Mouse (Mus musculus) lung, embryonic 16.5 days (tissue): ENCODE measurements around the gene Arfgap3. TPM values are rescaled to one million over a fixed set of nuclear protein-coding genes. Genes with fewer than 3 reads are reported as not detected.
A peak's percentile ranks its signal among the peaks of the same experiment; 100 is the strongest.

Source experiments
- ATAC-seq: fragments of 200-750 bp; cut with Nextera tagmentation; 2 replicates; pipeline ENCODE4 v1.8.0; 2017; ENCODE audit warnings: low read depth, mild to moderate bottlenecking, moderate library complexity
- H3K27ac ChIP-seq: fragments of 300-500 bp; sonication (generic); 2 replicates; pipeline ENCODE4 v1.5.1; 2014; ENCODE audit warnings: mild to moderate bottlenecking, control low read depth, low read length
- H3K27me3 ChIP-seq: fragments of 300-500 bp; sonication (generic); 2 replicates; pipeline ENCODE4 v1.6.1; 2014; ENCODE audit warnings: low read depth, low read length, mixed read lengths; ENCODE audit not compliant: control insufficient read depth, insufficient read depth
- H3K36me3 ChIP-seq: fragments of 300-500 bp; sonication (generic); 2 replicates; pipeline ENCODE4 v1.6.1; 2014; ENCODE audit warnings: low read length; ENCODE audit not compliant: control insufficient read depth, insufficient read depth
- H3K4me1 ChIP-seq: fragments of 300-500 bp; sonication (generic); replicated peaks from 2 replicates; pipeline ENCODE4 v1.6.1; 2014; ENCODE audit warnings: low read length, mixed read lengths; ENCODE audit not compliant: control insufficient read depth, insufficient read depth
- H3K4me2 ChIP-seq: fragments of 300-500 bp; sonication (generic); 2 replicates; pipeline ENCODE4 v1.6.1; 2014; ENCODE audit warnings: low read depth, low read length, control low read depth
- H3K4me3 ChIP-seq: fragments of 300-500 bp; sonication (generic); 2 replicates; pipeline ENCODE4 v1.5.1; 2014; ENCODE audit warnings: mild to moderate bottlenecking, low read length, control low read depth
- H3K9ac ChIP-seq: fragments of 300-500 bp; sonication (generic); 2 replicates; pipeline ENCODE4 v1.6.1; 2014; ENCODE audit warnings: low read length, control low read depth
- H3K9me3 ChIP-seq: fragments of 300-500 bp; sonication (generic); 2 replicates; pipeline ENCODE4 v1.6.1; 2016; ENCODE audit warnings: low read length; ENCODE audit not compliant: control insufficient read depth
- WGBS: fragments of 180-500 bp; shearing (Covaris S2); extraction: QIAGEN DNeasy Blood & Tissue Kit; methylation state at CpG from one replicate; pipeline ENCODE4 v1.1.7; 2014; 5-methylcytosine and 5-hydroxymethylcytosine counted together
- polyA plus RNA-seq: library from polyadenylated mRNA; unstranded; fragments of >200 nt; fragmentation: Nextera tagmentation; extraction: Ambion mirVana; gene quantifications from 2 replicates; pipeline ENCODE4 v1.2.1, GENCODE M21; 2015

Arfgap3 gene
- polyA plus RNA-seq, 1 experiment from 2014 or later: 45.8 TPM

DNA sequence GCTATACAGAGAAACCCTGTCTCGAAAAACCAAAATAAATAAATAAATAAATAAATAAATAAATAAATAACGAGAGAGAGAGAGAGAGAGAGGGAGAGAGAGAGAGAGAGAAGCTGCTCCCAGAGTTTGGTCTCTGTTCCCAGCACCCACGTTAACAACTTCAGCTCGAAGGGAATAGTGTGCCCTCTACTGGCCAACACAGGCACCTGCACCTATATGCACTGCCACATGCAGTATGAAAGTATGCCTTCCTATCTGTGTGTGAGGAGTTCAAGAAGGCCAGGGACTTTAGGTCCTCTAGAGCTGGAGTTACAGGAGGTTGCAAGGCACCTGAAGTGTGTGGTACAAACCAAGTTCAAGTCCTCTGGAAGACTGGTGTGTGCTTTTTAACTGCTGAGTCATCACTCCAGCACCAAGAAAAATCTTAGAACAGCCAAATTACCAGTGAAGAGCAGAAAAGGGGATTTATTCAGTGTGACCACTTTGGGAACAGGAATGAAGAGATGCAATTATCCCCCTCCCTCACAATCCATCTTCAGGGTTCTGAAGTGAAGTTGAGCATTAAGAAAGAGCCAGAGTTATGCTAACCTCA, 94.8 kb downstream of the Arfgap3 start:
- ATAC-seq: no peak
- no peak overlapping the region for H3K9ac ChIP-seq
- H3K4me1 ChIP-seq: peaks cover 5% of the 10 kb centered on the region
- peaks cover 20% of the 10 kb centered on the region for H3K27me3 ChIP-seq
- no peak overlapping the region for H3K27ac ChIP-seq
- no peak overlapping the region for H3K4me3 ChIP-seq
- no peaks in the 10 kb centered on the region for H3K36me3 ChIP-seq
- no peak overlapping the region for H3K4me2 ChIP-seq
- WGBS: 91% methylated on average over 4 of the region's 4 CpGs
- H3K9me3 ChIP-seq: 0 out of 2 replicates have a peak, but pooled peaks cover 2% of the 10 kb centered on the region

GRCm38 (mm10) chr15:83254372-83255070, 95.5 kb downstream of the Arfgap3 start:
- 52% methylated on average over 10 of the region's 10 CpGs for WGBS
- no peak overlapping the region for H3K4me2 ChIP-seq
- no peak overlapping the region for H3K27ac ChIP-seq
- H3K9ac ChIP-seq: no peak overlapping the region
- ATAC-seq: no peak
- no peak overlapping the region for H3K4me3 ChIP-seq
- H3K27me3 ChIP-seq: peaks cover 25% of the 10 kb centered on the region
- H3K4me1 ChIP-seq: peaks cover 5% of the 10 kb centered on the region
- H3K9me3 ChIP-seq: 0 out of 2 replicates have a peak, but pooled peaks cover 2% of the 10 kb centered on the region
- H3K36me3 ChIP-seq: no peaks in the 10 kb centered on the region

DNA sequence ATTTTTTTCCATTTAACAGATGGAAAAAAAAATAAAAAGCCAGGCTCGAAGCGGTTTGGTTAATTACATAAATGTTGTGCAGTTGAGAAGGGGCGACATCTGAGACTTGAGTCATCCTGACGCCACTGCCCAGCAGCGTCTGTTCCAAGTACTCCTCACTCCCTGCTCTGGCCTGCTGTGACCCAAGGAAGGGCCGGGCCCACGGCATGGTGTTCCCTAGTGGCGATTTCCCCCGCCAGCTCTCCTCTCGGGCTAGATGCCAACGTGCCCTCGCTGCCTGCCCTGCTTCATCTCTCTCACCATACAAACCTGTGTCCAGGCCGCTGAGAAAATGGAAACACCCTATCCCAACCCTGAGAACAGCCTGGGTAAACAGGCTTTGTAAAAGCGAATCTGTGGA, 98.0 kb downstream of the Arfgap3 start:
- Histone ChIP-seq H3K9ac (no peak overlapping the region), H3K27me3 (peaks cover 28% of the 10 kb centered on the region), H3K4me1 (peaks cover 5% of the 10 kb centered on the region; the same call in 1 of the 2 replicates), H3K4me2 (no peak overlapping the region; the same call in 1 of the 2 replicates), H3K27ac (no peak overlapping the region), H3K4me3 (no peak overlapping the region; the same call in 1 of the 2 replicates), H3K36me3 (no peaks in the 10 kb centered on the region), H3K9me3 (0 out of 2 replicates have a peak, but pooled peaks cover 2% of the 10 kb centered on the region)
- WGBS: 56% methylated on average over 14 of the region's 14 CpGs
- no peak for ATAC-seq

DNA sequence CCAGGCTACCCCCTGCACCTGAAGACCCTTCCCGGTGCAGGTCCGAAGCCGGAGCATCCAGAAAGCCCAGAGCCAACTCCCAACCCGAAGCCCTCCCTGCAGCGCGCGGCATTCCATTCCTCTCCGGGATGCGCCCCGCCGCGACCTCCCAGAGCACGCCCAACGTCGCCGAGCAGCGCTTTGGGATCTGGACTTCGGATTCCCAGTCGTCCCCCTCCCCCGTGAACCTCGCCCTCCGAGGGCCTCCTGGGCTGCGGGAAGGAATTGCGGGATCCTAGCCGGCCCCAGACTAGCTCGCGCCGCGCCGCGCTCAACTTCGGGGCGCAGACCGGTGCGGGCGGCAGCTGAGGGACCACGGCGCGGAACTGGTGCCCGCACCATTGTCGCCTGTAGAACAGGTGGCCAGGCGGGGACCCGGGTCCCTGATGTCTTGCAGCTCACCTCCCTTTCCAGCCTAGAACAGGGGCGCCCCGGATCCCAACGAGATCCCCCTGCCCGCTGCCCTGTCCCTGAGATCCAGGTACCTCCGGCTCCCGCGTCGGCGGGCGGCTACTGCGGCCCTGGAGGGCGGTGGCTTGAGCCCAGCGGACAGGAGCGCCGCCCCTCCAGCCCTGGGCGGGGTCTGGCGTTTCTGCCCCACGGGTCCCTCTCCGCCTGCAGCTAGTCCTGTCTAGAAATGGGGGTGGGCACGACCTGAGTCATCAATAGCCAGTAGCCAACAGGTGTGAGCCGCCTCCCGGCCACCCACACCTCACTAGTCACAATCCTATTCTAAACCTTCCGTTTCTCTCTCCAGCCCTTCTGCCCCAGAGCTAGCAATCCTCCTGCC, 98.7 kb downstream of the Arfgap3 start, which contains the start of gene A4galt:
Gene A4galt, minus strand, starts transcription at position 599 of the 829 bp plus-strand sequence.
- H3K36me3 ChIP-seq: no peaks in the 10 kb centered on the region
- WGBS: 1% methylated on average over 58 of the region's 66 CpGs
- peak within 1 kb of the TSS; percentile 45 for H3K9ac ChIP-seq
- H3K4me2 ChIP-seq: peak within 1 kb of the TSS; percentile 66
- peaks cover 5% of the 10 kb centered on the region; the same call in 1 of the 2 replicates for H3K4me1 ChIP-seq
- peaks cover 28% of the 10 kb centered on the region for H3K27me3 ChIP-seq
- no peak within 1 kb of the TSS for H3K27ac ChIP-seq
- 0 out of 2 replicates have a peak, but pooled peaks cover 2% of the 10 kb centered on the region for H3K9me3 ChIP-seq
- ATAC-seq: peak; percentile 59
- peak within 1 kb of the TSS; percentile 52 for H3K4me3 ChIP-seq

- Histone ChIP-seq H3K9ac (peak overlapping the region; percentile 45), H3K4me1 (peaks cover 5% of the 10 kb centered on the region; the same call in 1 of the 2 replicates), H3K4me2 (peak overlapping the region; percentile 66), H3K27ac (no peak overlapping the region), H3K27me3 (peaks cover 28% of the 10 kb centered on the region), H3K9me3 (0 out of 2 replicates have a peak, but pooled peaks cover 2% of the 10 kb centered on the region), H3K36me3 (no peaks in the 10 kb centered on the region), H3K4me3 (peak overlapping the region; percentile 52)
- WGBS: 3% methylated on average over 20 of the region's 20 CpGs
- 0 out of 2 replicates have a peak, but pooled peaks have one; percentile 16 for ATAC-seq
These were observed 99.3 kb downstream of the Arfgap3 start for GRCm38 (mm10) chr15:83250651-83251175.

Other genes starting within 250 kb of the Arfgap3 start
- gene Rrp7a, start 227.4 kb downstream of the Arfgap3 start, polyA plus RNA-seq: 62.9 and 66.2 TPM in 2 replicates
- gene Poldip3, start 200.9 kb downstream of the Arfgap3 start, polyA plus RNA-seq: 137 TPM in 2 replicates
- 184 and 192 TPM in 2 replicates for gene Cyb5r3, start 177.7 kb downstream of the Arfgap3 start, polyA plus RNA-seq
- 2.3 and 3.0 TPM in 2 replicates for gene A4galt, start 98.5 kb downstream of the Arfgap3 start, polyA plus RNA-seq
- 71.4 and 73.6 TPM in 2 replicates for gene Pacsin2, start 114.4 kb upstream of the Arfgap3 start, polyA plus RNA-seq
- 21.8 and 23.1 TPM in 2 replicates for gene Ttll1, start 160.6 kb upstream of the Arfgap3 start, polyA plus RNA-seq
- 15.2 and 15.5 TPM in 2 replicates for gene Bik, start 176.6 kb upstream of the Arfgap3 start, polyA plus RNA-seq
- gene Tspo, start 213.3 kb upstream of the Arfgap3 start, polyA plus RNA-seq: 112 and 142 TPM in 2 replicates
- gene Mcat, start 213.5 kb upstream of the Arfgap3 start, polyA plus RNA-seq: 26.6 and 28.2 TPM in 2 replicates
- 30.5 and 32.7 TPM in 2 replicates for gene Ttll12, start 244.9 kb upstream of the Arfgap3 start, polyA plus RNA-seq